Mouse (Mus musculus) neural tube, embryonic 12.5 days (tissue): Measurements from ENCODE around the gene Reep3. TPM values are rescaled to one million over a fixed set of nuclear protein-coding genes. Genes with fewer than 3 reads are reported as not detected.

Source experiments
- ATAC-seq: fragments of 200-750 bp; cut with Nextera tagmentation; 2 replicates; pipeline ENCODE4 v1.8.0; 2017; ENCODE audit warnings: low read depth, mild to moderate bottlenecking, moderate TSS enrichment, moderate library complexity; ENCODE audit not compliant: low FRiP score
- H3K27ac ChIP-seq: fragments of 300-500 bp; sonication (generic); 2 replicates; pipeline ENCODE4 v1.5.1; 2016
- H3K27me3 ChIP-seq: fragments of 300-500 bp; sonication (generic); replicated peaks from 2 replicates; pipeline ENCODE4 v1.6.1; 2016; ENCODE audit warnings: mild to moderate bottlenecking
- H3K36me3 ChIP-seq: fragments of 300-500 bp; sonication (generic); 2 replicates; pipeline ENCODE4 v1.6.1; 2016; ENCODE audit warnings: mild to moderate bottlenecking
- H3K4me1 ChIP-seq: fragments of 300-500 bp; sonication (generic); 2 replicates; pipeline ENCODE4 v1.6.1; 2016
- H3K4me2 ChIP-seq: fragments of 300-500 bp; sonication (generic); replicated peaks from 2 replicates; pipeline ENCODE4 v1.6.1; 2016; ENCODE audit warnings: mild to moderate bottlenecking
- H3K4me3 ChIP-seq: fragments of 300-500 bp; sonication (generic); 2 replicates; pipeline ENCODE4 v1.5.1; 2016
- H3K9ac ChIP-seq: fragments of 300-500 bp; sonication (generic); 2 replicates; pipeline ENCODE4 v1.6.1; 2016; ENCODE audit warnings: mild to moderate bottlenecking
- H3K9me3 ChIP-seq: fragments of 300-500 bp; sonication (generic); 2 replicates; pipeline ENCODE4 v1.6.1; 2016; ENCODE audit warnings: mild to moderate bottlenecking
- WGBS: fragments of 180-500 bp; shearing (Covaris S2); methylation state at CpG from one replicate; pipeline ENCODE4 v1.1.7; 2016; 5-methylcytosine and 5-hydroxymethylcytosine counted together
- polyA plus RNA-seq: library from polyadenylated mRNA; unstranded; fragments of >200 nt; fragmentation: Nextera tagmentation; extraction: Ambion mirVana; gene quantifications from 2 replicates; pipeline ENCODE4 v1.2.1, GENCODE M21; 2016

Reep3 gene
- polyA plus RNA-seq, result 57.5 and 62.1 TPM in 2 replicates

- Histone ChIP-seq H3K9ac (peak within 1 kb of the TSS; percentile 99), H3K36me3 (no peaks in the 10 kb centered on the region), H3K27ac (peak within 1 kb of the TSS; percentile 99), H3K4me3 (peak within 1 kb of the TSS; percentile 94), H3K4me1 (peaks cover 36% of the 10 kb centered on the region), H3K9me3 (no peaks in the 10 kb centered on the region), H3K4me2 (peak within 1 kb of the TSS; percentile 67), H3K27me3 (no peaks in the 10 kb centered on the region)
- ATAC-seq, result peak; percentile 82
- WGBS, result under 1% methylated on average over 91 of the region's 97 CpGs
These were observed at the start of gene Reep3 for GRCm38 (mm10) chr10:67096621-67097436. Gene Reep3 (minus strand): TSS chr10:67096945.

- Histone ChIP-seq H3K27me3 (no peaks in the 10 kb centered on the region), H3K9ac (no peak overlapping the region), H3K9me3 (no peaks in the 10 kb centered on the region), H3K36me3 (no peaks in the 10 kb centered on the region), H3K27ac (no peak overlapping the region), H3K4me1 (no peaks in the 10 kb centered on the region), H3K4me3 (no peak overlapping the region), H3K4me2 (no peak overlapping the region)
- ATAC-seq, result no peak
- 87% methylated on average over 4 of the region's 4 CpGs for WGBS
These were observed 48.9 kb upstream of the Reep3 start for GRCm38 (mm10) chr10:67145623-67146022.

GRCm38 (mm10) chr10:67144269-67144668, 47.5 kb upstream of the Reep3 start:
- 66% methylated on average over 2 of the region's 2 CpGs for WGBS
- ATAC-seq, result no peak

GRCm38 (mm10) chr10:67143661-67144060, 46.9 kb upstream of the Reep3 start:
- Histone ChIP-seq H3K4me1 (no peaks in the 10 kb centered on the region), H3K36me3 (no peaks in the 10 kb centered on the region), H3K9me3 (no peaks in the 10 kb centered on the region), H3K9ac (no peak overlapping the region), H3K27ac (no peak overlapping the region), H3K4me2 (no peak overlapping the region), H3K27me3 (no peaks in the 10 kb centered on the region), H3K4me3 (no peak overlapping the region)
- ATAC-seq, result no peak

More at GRCm38 (mm10) chr10:67144269-67144668, 47.5 kb upstream of the Reep3 start:
- Histone ChIP-seq H3K27me3 (no peaks in the 10 kb centered on the region), H3K9me3 (no peaks in the 10 kb centered on the region), H3K9ac (no peak overlapping the region), H3K27ac (no peak overlapping the region), H3K36me3 (no peaks in the 10 kb centered on the region), H3K4me1 (no peaks in the 10 kb centered on the region), H3K4me3 (no peak overlapping the region), H3K4me2 (no peak overlapping the region)

GRCm38 (mm10) chr10:67137437-67137836, 40.7 kb upstream of the Reep3 start:
- no peak for ATAC-seq
- Histone ChIP-seq H3K4me1 (no peaks in the 10 kb centered on the region), H3K4me3 (no peak overlapping the region), H3K9ac (no peak overlapping the region), H3K27ac (no peak overlapping the region), H3K9me3 (no peaks in the 10 kb centered on the region), H3K36me3 (no peaks in the 10 kb centered on the region), H3K4me2 (no peak overlapping the region), H3K27me3 (no peaks in the 10 kb centered on the region)
- WGBS, result 96% methylated on average over 2 of the region's 2 CpGs

- H3K36me3 ChIP-seq, result no peaks in the 10 kb centered on the region
- ATAC-seq, result no peak
- H3K9me3 ChIP-seq, result no peaks in the 10 kb centered on the region
- H3K9ac ChIP-seq, result no peak overlapping the region
- H3K4me1 ChIP-seq, result peaks cover 3% of the 10 kb centered on the region
- no peak overlapping the region for H3K27ac ChIP-seq
- H3K4me3 ChIP-seq, result no peak overlapping the region
- no peak overlapping the region for H3K4me2 ChIP-seq
- WGBS, result 89% methylated on average over 2 of the region's 2 CpGs
- no peaks in the 10 kb centered on the region for H3K27me3 ChIP-seq
These were observed 37.6 kb upstream of the Reep3 start for GRCm38 (mm10) chr10:67134322-67134721.

- no peak for ATAC-seq
These were observed 35.0 kb upstream of the Reep3 start for GRCm38 (mm10) chr10:67131709-67132108.

GRCm38 (mm10) chr10:67129531-67129930, 32.8 kb upstream of the Reep3 start:
- Histone ChIP-seq H3K36me3 (no peaks in the 10 kb centered on the region), H3K4me2 (no peak overlapping the region), H3K9ac (no peak overlapping the region), H3K27me3 (no peaks in the 10 kb centered on the region), H3K4me1 (peaks cover 22% of the 10 kb centered on the region), H3K27ac (no peak overlapping the region), H3K9me3 (no peaks in the 10 kb centered on the region), H3K4me3 (no peak overlapping the region)
- WGBS, result 57% methylated on average over 1 of the region's 1 CpGs
- no peak for ATAC-seq

More at GRCm38 (mm10) chr10:67131709-67132108, 35.0 kb upstream of the Reep3 start:
- Histone ChIP-seq H3K9ac (no peak overlapping the region), H3K27me3 (no peaks in the 10 kb centered on the region), H3K27ac (no peak overlapping the region), H3K4me1 (peaks cover 19% of the 10 kb centered on the region), H3K9me3 (no peaks in the 10 kb centered on the region), H3K36me3 (no peaks in the 10 kb centered on the region), H3K4me2 (no peak overlapping the region), H3K4me3 (no peak overlapping the region)
- WGBS, result 86% methylated on average over 1 of the region's 1 CpGs

- H3K4me2 ChIP-seq, result peak overlapping the region; percentile 93
- H3K9ac ChIP-seq, result peak overlapping the region; percentile 87
- peak overlapping the region; percentile 81 for H3K27ac ChIP-seq
- H3K27me3 ChIP-seq, result no peaks in the 10 kb centered on the region
- no peaks in the 10 kb centered on the region for H3K9me3 ChIP-seq
- peaks cover 22% of the 10 kb centered on the region for H3K4me1 ChIP-seq
- ATAC-seq, result peak; percentile 79
- 1% methylated on average over 105 of the region's 115 CpGs for WGBS
- H3K4me3 ChIP-seq, result peak overlapping the region; percentile 90
- no peaks in the 10 kb centered on the region for H3K36me3 ChIP-seq
These were observed 30.4 kb upstream of the Reep3 start for GRCm38 (mm10) chr10:67126859-67127758.

- peak; percentile 84 for ATAC-seq
These were observed 29.5 kb upstream of the Reep3 start for GRCm38 (mm10) chr10:67126061-67126858.

GRCm38 (mm10) chr10:67124156-67124555, 27.4 kb upstream of the Reep3 start:
- no peak for ATAC-seq
- WGBS, result 80% methylated on average over 4 of the region's 4 CpGs
- Histone ChIP-seq H3K27ac (no peak overlapping the region), H3K4me1 (peaks cover 21% of the 10 kb centered on the region), H3K4me3 (no peak overlapping the region), H3K36me3 (no peaks in the 10 kb centered on the region; the same call in 1 of the 2 replicates), H3K4me2 (no peak overlapping the region), H3K9me3 (no peaks in the 10 kb centered on the region), H3K9ac (no peak overlapping the region), H3K27me3 (no peaks in the 10 kb centered on the region)

More at GRCm38 (mm10) chr10:67126061-67126858, 29.5 kb upstream of the Reep3 start:
- H3K36me3 ChIP-seq, result no peaks in the 10 kb centered on the region
- H3K4me1 ChIP-seq, result peaks cover 22% of the 10 kb centered on the region
- H3K9ac ChIP-seq, result peak overlapping the region; percentile 87
- 1% methylated on average over 50 of the region's 50 CpGs for WGBS
- H3K9me3 ChIP-seq, result no peaks in the 10 kb centered on the region
- H3K27me3 ChIP-seq, result no peaks in the 10 kb centered on the region
- peak overlapping the region; percentile 90 for H3K4me3 ChIP-seq
- H3K27ac ChIP-seq, result peak overlapping the region; percentile 81
- peak overlapping the region; percentile 93 for H3K4me2 ChIP-seq
